Mouse (Mus musculus) ES-Bruce4 (cell line): ENCODE data around the gene Clint1. TPM values are rescaled to one million over a fixed set of nuclear protein-coding genes. Genes with fewer than 3 reads are reported as not detected.

Experiments
- H3K27ac ChIP-seq: 2 replicates; pipeline ENCODE4 v1.5.1; 2012; ENCODE audit warnings: low read length, inconsistent platforms; ENCODE audit not compliant: insufficient read depth
- H3K27me3 ChIP-seq: 2 replicates; pipeline ENCODE4 v1.6.1; 2012; ENCODE audit warnings: mild to moderate bottlenecking, low read length, inconsistent platforms; ENCODE audit not compliant: control insufficient read depth, poor library complexity, insufficient read depth, severe bottlenecking
- H3K36me3 ChIP-seq: 2 replicates; pipeline ENCODE4 v1.6.1; 2012; ENCODE audit warnings: inconsistent platforms, mild to moderate bottlenecking, low read length, moderate library complexity; ENCODE audit not compliant: control insufficient read depth, poor library complexity, insufficient read depth, severe bottlenecking
- H3K4me1 ChIP-seq: one replicate; pipeline ENCODE4 v1.8.1; 2011; ENCODE audit warnings: low read length; ENCODE audit not compliant: control insufficient read depth, insufficient read depth
- H3K4me3 ChIP-seq: 2 replicates; pipeline ENCODE4 v1.5.1; 2011; ENCODE audit warnings: low read depth, mild to moderate bottlenecking, low read length
- H3K9ac ChIP-seq: 2 replicates; pipeline ENCODE4 v1.6.1; 2012; ENCODE audit warnings: low read depth, mild to moderate bottlenecking, inconsistent platforms; ENCODE audit not compliant: poor library complexity, severe bottlenecking
- H3K9me3 ChIP-seq: replicated peaks from 2 replicates; pipeline ENCODE4 v1.6.1; 2012; ENCODE audit warnings: mild to moderate bottlenecking, low read length, inconsistent platforms; ENCODE audit not compliant: control insufficient read depth, poor library complexity, insufficient read depth, severe bottlenecking
- CTCF ChIP-seq: IDR thresholded peaks from one replicate; pipeline ENCODE4 v1.8.1; 2011; ENCODE audit warnings: low read depth, low read length
- EP300 ChIP-seq: IDR thresholded peaks from 2 replicates; pipeline ENCODE4 v1.6.1; 2011; ENCODE audit warnings: low read depth, low read length; ENCODE audit not compliant: insufficient read depth
- POLR2A ChIP-seq: IDR thresholded peaks from one replicate; pipeline ENCODE4 v1.8.1; 2011; ENCODE audit warnings: low read length; ENCODE audit not compliant: insufficient read depth
- polyA plus RNA-seq: library from polyadenylated mRNA; stranded (reverse); fragments of >200 nt; gene quantifications from 2 replicates; pipeline ENCODE4 v1.2.4, GENCODE M21; 2011; ENCODE audit warnings: low read depth; ENCODE audit not compliant: missing spikeins, insufficient read depth, insufficient read length

Gene Clint1
- polyA plus RNA-seq, 1 experiment: 77.6 TPM

DNA sequence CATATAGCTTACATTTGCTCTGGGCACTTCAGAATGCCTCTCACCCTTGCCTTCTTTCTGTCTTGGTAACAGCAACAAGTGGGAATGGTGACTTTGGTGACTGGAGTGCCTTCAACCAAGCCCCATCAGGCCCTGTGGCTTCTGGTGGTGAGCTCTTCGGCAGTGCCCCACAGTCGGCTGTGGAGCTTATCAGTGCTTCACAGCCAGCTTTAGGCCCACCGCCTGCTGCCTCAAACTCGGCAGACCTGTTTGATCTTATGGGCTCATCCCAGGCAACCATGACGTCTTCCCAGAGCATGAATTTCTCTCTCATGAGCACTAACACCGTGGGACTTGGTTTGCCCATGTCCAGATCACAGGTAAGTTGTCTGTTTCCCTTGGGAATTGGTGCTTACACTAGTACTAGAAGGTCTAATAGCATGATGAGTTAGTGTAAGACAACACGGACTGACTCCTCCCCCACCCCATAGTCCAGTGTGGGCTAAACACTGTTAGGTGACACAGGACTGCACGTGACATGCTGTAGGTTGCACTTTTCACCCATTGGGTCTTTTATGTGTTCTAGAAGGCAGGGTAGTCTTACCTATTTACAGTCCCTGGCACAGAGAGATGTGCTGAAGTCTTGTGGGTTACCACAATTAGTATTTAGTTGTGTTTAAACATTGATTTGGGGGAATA lies 54.4 kb downstream of the Clint1 start:
- TF ChIP-seq EP300 (no peak), CTCF (no peak), POLR2A (no peak)
- Histone ChIP-seq H3K9ac (no peak overlapping the region), H3K27ac (no peak overlapping the region), H3K4me3 (no peak overlapping the region), H3K27me3 (no peaks in the 10 kb centered on the region), H3K9me3 (0 out of 2 replicates have a peak, but pooled peaks cover 3% of the 10 kb centered on the region), H3K36me3 (peaks cover 46% of the 10 kb centered on the region), H3K4me1 (no peaks in the 10 kb centered on the region)

- TF ChIP-seq EP300 (no peak), CTCF (no peak), POLR2A (no peak)
- H3K4me3 ChIP-seq: no peak overlapping the region
Observed at GRCm38 (mm10) chr11:45907301-45907700, 55.5 kb downstream of the Clint1 start.

GRCm38 (mm10) chr11:45908070-45908469 lies 56.2 kb downstream of the Clint1 start:
- H3K9ac ChIP-seq: no peak overlapping the region
- H3K27me3 ChIP-seq: no peaks in the 10 kb centered on the region
- TF ChIP-seq EP300 (no peak), POLR2A (no peak), CTCF (no peak)
- H3K36me3 ChIP-seq: peaks cover 43% of the 10 kb centered on the region
- 0 out of 2 replicates have a peak, but pooled peaks cover 3% of the 10 kb centered on the region for H3K9me3 ChIP-seq
- H3K4me1 ChIP-seq: no peaks in the 10 kb centered on the region
- H3K4me3 ChIP-seq: no peak overlapping the region
- no peak overlapping the region for H3K27ac ChIP-seq

More at GRCm38 (mm10) chr11:45907301-45907700, 55.5 kb downstream of the Clint1 start:
- Histone ChIP-seq H3K36me3 (peaks cover 46% of the 10 kb centered on the region), H3K9me3 (0 out of 2 replicates have a peak, but pooled peaks cover 3% of the 10 kb centered on the region), H3K4me1 (no peaks in the 10 kb centered on the region), H3K9ac (no peak overlapping the region), H3K27me3 (no peaks in the 10 kb centered on the region), H3K27ac (no peak overlapping the region)

- H3K27ac ChIP-seq: no peak overlapping the region
- TF ChIP-seq CTCF (no peak), POLR2A (no peak), EP300 (no peak)
- H3K27me3 ChIP-seq: no peaks in the 10 kb centered on the region
- H3K9ac ChIP-seq: no peak overlapping the region
- no peaks in the 10 kb centered on the region for H3K4me1 ChIP-seq
- H3K4me3 ChIP-seq: no peak overlapping the region
- H3K36me3 ChIP-seq: peaks cover 37% of the 10 kb centered on the region
- 0 out of 2 replicates have a peak, but pooled peaks cover 3% of the 10 kb centered on the region for H3K9me3 ChIP-seq
Observed at GRCm38 (mm10) chr11:45908894-45909293, 57.0 kb downstream of the Clint1 start.

DNA sequence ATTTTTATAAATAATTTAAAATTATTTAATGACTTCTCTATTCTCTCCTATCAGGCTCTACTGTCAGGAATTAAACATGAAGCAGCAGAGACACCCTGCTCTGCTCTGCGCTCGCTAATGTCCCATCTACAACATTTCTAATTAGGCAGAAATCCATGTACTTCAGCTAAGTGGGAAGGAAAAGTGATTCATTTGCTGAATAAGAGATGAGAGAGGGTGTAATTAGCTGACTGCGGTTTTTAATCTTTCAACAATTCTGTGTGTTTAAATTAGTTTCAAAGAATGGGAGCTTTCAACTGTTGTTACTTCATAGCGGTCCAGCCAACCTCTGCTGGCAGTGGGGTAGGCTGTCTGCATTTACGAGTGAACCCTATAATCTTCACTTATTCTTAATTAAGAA lies 58.9 kb downstream of the Clint1 start:
- H3K9me3 ChIP-seq: 0 out of 2 replicates have a peak, but pooled peaks cover 3% of the 10 kb centered on the region
- no peaks in the 10 kb centered on the region for H3K27me3 ChIP-seq
- peaks cover 37% of the 10 kb centered on the region for H3K36me3 ChIP-seq
- no peak overlapping the region for H3K27ac ChIP-seq
- H3K4me1 ChIP-seq: no peaks in the 10 kb centered on the region
- no peak for TF ChIP-seq CTCF
- H3K9ac ChIP-seq: no peak overlapping the region
- no peak overlapping the region for H3K4me3 ChIP-seq

DNA sequence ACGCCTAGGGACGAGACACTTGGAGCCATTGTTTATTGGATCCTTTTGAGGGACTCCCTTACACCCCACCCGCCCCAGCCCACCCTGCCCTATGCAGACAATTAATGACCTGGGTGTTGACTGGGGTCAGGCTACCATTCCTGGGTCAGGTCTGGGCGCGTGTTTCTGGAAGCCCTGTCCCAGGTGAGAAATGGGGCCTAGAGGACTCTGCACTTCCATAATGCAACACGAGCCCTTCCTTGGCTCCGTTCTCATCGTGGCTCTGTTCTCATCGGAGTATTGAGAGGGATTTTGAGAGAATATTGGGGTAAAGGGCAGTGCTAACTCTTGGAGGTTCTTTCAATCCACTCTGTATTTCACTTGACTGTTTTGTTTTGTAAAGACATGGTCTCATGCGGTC lies 64.3 kb downstream of the Clint1 start:
- H3K4me3 ChIP-seq: no peak overlapping the region
- H3K36me3 ChIP-seq: no peaks in the 10 kb centered on the region
- H3K27me3 ChIP-seq: no peaks in the 10 kb centered on the region
- no peak overlapping the region for H3K9ac ChIP-seq
- no peaks in the 10 kb centered on the region for H3K4me1 ChIP-seq
- 0 out of 2 replicates have a peak, but pooled peaks cover under 1% of the 10 kb centered on the region for H3K9me3 ChIP-seq
- TF ChIP-seq EP300: no peak
- TF ChIP-seq CTCF: no peak
- no peak for TF ChIP-seq POLR2A
- H3K27ac ChIP-seq: no peak overlapping the region
